Mouse (Mus musculus) urinary bladder, postnatal 14 days (tissue): Measurements from ENCODE around the gene Lrrc41.

Experiments used
- DNase-seq: peaks from one replicate; pipeline ENCODE4 v3.0.0; 2021; ENCODE audit warnings: low spot score

Lrrc41 gene

GRCm38 (mm10) chr4:116077240-116078095, 2.4 kb downstream of the Lrrc41 start:
- DNase-seq = no peak

GRCm38 (mm10) chr4:116088510-116089249, 13.6 kb downstream of the Lrrc41 start:
- no peak for DNase-seq

- DNase-seq = no peak
Observed at GRCm38 (mm10) chr4:116096291-116096690, 21.2 kb downstream of the Lrrc41 start.

- DNase-seq = peak; percentile 29
Observed at GRCm38 (mm10) chr4:116097211-116097610, 22.1 kb downstream of the Lrrc41 start.

- DNase-seq = no peak
Observed at GRCm38 (mm10) chr4:116100959-116101358, 25.9 kb downstream of the Lrrc41 start.

- DNase-seq = no peak
Observed at GRCm38 (mm10) chr4:116105278-116105677, 30.2 kb downstream of the Lrrc41 start.

GRCm38 (mm10) chr4:116110695-116111094, 35.6 kb downstream of the Lrrc41 start:
- no peak for DNase-seq

GRCm38 (mm10) chr4:116111486-116111885, 36.4 kb downstream of the Lrrc41 start:
- no peak for DNase-seq

- DNase-seq = no peak
Observed at GRCm38 (mm10) chr4:116122762-116123161, 47.7 kb downstream of the Lrrc41 start.

GRCm38 (mm10) chr4:116123602-116124519, 48.8 kb downstream of the Lrrc41 start, which contains the start of the genes Rad54l and Pomgnt1:
Rad54l (minus strand) TSS chr4:116123690.
Pomgnt1 (plus strand) TSS chr4:116123840.
- DNase-seq = peak; percentile 80

GRCm38 (mm10) chr4:116125803-116126386, 50.8 kb downstream of the Lrrc41 start:
- DNase-seq = no peak

- DNase-seq = no peak
Observed at GRCm38 (mm10) chr4:116127956-116128355, 52.9 kb downstream of the Lrrc41 start.

- no peak for DNase-seq
Observed at GRCm38 (mm10) chr4:116133126-116133525, 58.1 kb downstream of the Lrrc41 start.

GRCm38 (mm10) chr4:116134990-116135389, 59.9 kb downstream of the Lrrc41 start:
- DNase-seq = no peak

- DNase-seq = no peak
Observed at GRCm38 (mm10) chr4:116137421-116137996, 62.4 kb downstream of the Lrrc41 start.

- DNase-seq = no peak
Observed at GRCm38 (mm10) chr4:116140801-116141574, 65.9 kb downstream of the Lrrc41 start.

- DNase-seq = no peak
Observed at GRCm38 (mm10) chr4:116141736-116142135, 66.7 kb downstream of the Lrrc41 start.

- no peak for DNase-seq
Observed at GRCm38 (mm10) chr4:116142269-116142668, 67.2 kb downstream of the Lrrc41 start.

GRCm38 (mm10) chr4:116143317-116143811, 68.3 kb downstream of the Lrrc41 start:
- DNase-seq = no peak
